Mouse (Mus musculus) heart, embryonic 16.5 days (tissue): ENCODE data around the gene Tjp2. TPM values are rescaled to one million over a fixed set of nuclear protein-coding genes. Genes with fewer than 3 reads are reported as not detected.
"Not testable (repeated sequence)": the region's sequence is repeated elsewhere in the genome, so short reads cannot be mapped to it uniquely, and the experiment has no call there.

ENCODE experiments used
- ATAC-seq: fragments of 200-750 bp; cut with Nextera tagmentation; replicated peaks from 2 replicates; pipeline ENCODE4 v1.8.0; 2017; ENCODE audit warnings: moderate number of reproducible peaks; ENCODE audit not compliant: insufficient read depth, low FRiP score; ENCODE audit errors: extremely low read depth
- H3K27ac ChIP-seq: fragments of 300-500 bp; sonication (generic); 2 replicates; pipeline ENCODE4 v1.5.1; 2014; ENCODE audit warnings: mild to moderate bottlenecking, low read length, control low read depth, moderate library complexity
- H3K27me3 ChIP-seq: fragments of 300-500 bp; sonication (generic); 2 replicates; pipeline ENCODE4 v1.6.1; 2014; ENCODE audit warnings: low read length, mixed read lengths; ENCODE audit not compliant: control insufficient read depth, insufficient read depth
- H3K36me3 ChIP-seq: fragments of 300-500 bp; sonication (generic); 2 replicates; pipeline ENCODE4 v1.6.1; 2014; ENCODE audit not compliant: control insufficient read depth, insufficient read depth
- H3K4me1 ChIP-seq: fragments of 300-500 bp; sonication (generic); 2 replicates; pipeline ENCODE4 v1.6.1; 2014; ENCODE audit warnings: low read length, mixed read lengths; ENCODE audit not compliant: control insufficient read depth, insufficient read depth
- H3K4me2 ChIP-seq: fragments of 300-500 bp; sonication (generic); 2 replicates; pipeline ENCODE4 v1.6.1; 2014; ENCODE audit warnings: low read depth, mild to moderate bottlenecking, control low read depth, low read length
- H3K4me3 ChIP-seq: fragments of 300-500 bp; sonication (generic); 2 replicates; pipeline ENCODE4 v1.5.1; 2014; ENCODE audit warnings: mild to moderate bottlenecking, control low read depth, low read length
- H3K9ac ChIP-seq: fragments of 300-500 bp; sonication (generic); 2 replicates; pipeline ENCODE4 v1.6.1; 2014; ENCODE audit warnings: low read length, control low read depth
- H3K9me3 ChIP-seq: fragments of 300-500 bp; sonication (generic); replicated peaks from 2 replicates; pipeline ENCODE4 v1.6.1; 2016; ENCODE audit warnings: low read length; ENCODE audit not compliant: control insufficient read depth
- WGBS: fragments of 180-500 bp; shearing (Covaris S2); extraction: QIAGEN DNeasy Blood & Tissue Kit; methylation state at CpG from one replicate; pipeline ENCODE4 v1.1.7; 2014; 5-methylcytosine and 5-hydroxymethylcytosine counted together
- polyA plus RNA-seq: library from polyadenylated mRNA; unstranded; fragments of >200 nt; fragmentation: Nextera tagmentation; extraction: Ambion mirVana; gene quantifications from 2 replicates; pipeline ENCODE4 v1.2.1, GENCODE M21; 2015

Tjp2 gene
- polyA plus RNA-seq, 1 experiment from 2014 or later, result 22.3 TPM

DNA sequence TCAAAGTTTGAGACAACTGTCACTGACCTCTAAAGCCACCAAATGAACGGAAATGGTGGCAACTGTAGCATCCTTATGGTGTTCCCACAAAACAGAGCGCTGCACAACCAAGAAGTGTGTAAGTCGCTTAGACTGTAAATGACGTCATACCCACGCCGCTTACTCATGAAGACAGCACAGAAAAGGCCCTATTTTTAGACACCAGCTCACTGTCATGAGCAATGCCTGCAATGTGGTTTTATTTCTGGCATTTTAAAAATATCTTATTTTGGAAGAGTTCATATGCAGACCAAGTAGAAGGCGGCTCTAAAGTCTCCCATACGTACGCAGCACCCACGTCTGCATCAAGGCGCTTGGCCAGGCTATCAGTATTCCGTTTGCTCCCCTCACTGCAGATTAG, 117.1 kb downstream of the Tjp2 start:
- H3K4me1 ChIP-seq, result peaks cover 9% of the 10 kb centered on the region
- no peaks in the 10 kb centered on the region for H3K27me3 ChIP-seq
- WGBS, result 53% methylated on average over 12 of the region's 12 CpGs
- H3K4me2 ChIP-seq, result no peak overlapping the region
- ATAC-seq, result peak; percentile 65; the same call in 1 of the 2 replicates
- H3K36me3 ChIP-seq, result peaks cover 42% of the 10 kb centered on the region
- no peaks in the 10 kb centered on the region for H3K9me3 ChIP-seq
- H3K9ac ChIP-seq, result no peak overlapping the region
- no peak overlapping the region for H3K27ac ChIP-seq
- no peak overlapping the region for H3K4me3 ChIP-seq

DNA sequence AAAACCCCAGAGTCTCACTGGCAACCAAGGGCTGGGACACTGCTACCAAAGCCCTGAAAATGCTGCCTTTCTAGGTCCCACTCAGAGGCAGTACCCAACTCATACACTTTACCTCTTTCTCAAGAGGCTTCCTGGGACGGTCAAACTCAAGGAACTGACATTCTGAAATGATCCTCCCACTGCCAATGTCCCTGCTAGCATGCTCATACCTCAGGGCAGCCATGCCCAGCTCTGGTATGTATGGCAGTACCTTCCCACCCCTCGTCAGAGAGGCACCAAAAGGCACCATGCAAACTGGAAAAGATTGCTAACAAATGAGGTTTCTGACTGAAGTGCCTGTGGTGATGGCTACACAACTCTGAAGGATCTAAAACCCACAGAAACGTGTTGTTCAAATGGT, 121.0 kb downstream of the Tjp2 start:
- H3K36me3 ChIP-seq, result peaks cover 20% of the 10 kb centered on the region
- no peak overlapping the region for H3K9ac ChIP-seq
- peaks cover 9% of the 10 kb centered on the region for H3K4me1 ChIP-seq
- 63% methylated on average over 3 of the region's 3 CpGs for WGBS
- no peak for ATAC-seq
- no peak overlapping the region for H3K4me2 ChIP-seq
- H3K27ac ChIP-seq, result 0 out of 2 replicates have a peak overlapping the region, but pooled peaks have one; percentile 16
- H3K27me3 ChIP-seq, result no peaks in the 10 kb centered on the region
- H3K9me3 ChIP-seq, result no peaks in the 10 kb centered on the region
- H3K4me3 ChIP-seq, result no peak overlapping the region

DNA sequence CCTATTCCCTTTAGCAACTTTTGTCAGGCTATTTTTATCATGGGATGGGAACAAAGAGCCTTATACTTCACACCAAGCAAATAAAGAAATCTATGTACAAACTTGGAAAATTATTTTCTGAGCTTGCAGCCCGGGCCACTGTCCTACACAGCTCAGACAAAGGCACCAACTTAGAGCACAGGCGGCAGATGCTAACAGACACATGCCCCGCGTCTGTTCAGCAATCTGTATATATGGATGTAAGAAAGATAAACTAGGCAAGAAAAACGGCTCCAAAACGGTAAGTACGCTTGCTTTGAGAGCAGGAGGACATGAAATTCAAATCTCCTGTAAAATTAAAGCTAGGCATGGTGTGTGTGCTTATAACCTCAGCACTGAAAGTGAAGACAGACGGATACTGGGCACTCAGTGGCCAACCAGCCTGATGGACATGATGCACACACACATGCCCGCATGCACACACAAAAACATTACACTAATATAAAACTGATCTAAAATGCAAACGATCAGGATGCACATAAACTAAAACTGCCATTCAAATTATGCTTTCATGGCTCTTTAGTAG, 122.2 kb downstream of the Tjp2 start:
- Histone ChIP-seq H3K9ac (no peak overlapping the region), H3K27ac (no peak overlapping the region), H3K4me3 (no peak overlapping the region), H3K4me2 (no peak overlapping the region), H3K4me1 (peaks cover 4% of the 10 kb centered on the region), H3K36me3 (peaks cover 18% of the 10 kb centered on the region), H3K9me3 (no peaks in the 10 kb centered on the region), H3K27me3 (no peaks in the 10 kb centered on the region)
- 88% methylated on average over 10 of the region's 10 CpGs for WGBS
- no peak for ATAC-seq

DNA sequence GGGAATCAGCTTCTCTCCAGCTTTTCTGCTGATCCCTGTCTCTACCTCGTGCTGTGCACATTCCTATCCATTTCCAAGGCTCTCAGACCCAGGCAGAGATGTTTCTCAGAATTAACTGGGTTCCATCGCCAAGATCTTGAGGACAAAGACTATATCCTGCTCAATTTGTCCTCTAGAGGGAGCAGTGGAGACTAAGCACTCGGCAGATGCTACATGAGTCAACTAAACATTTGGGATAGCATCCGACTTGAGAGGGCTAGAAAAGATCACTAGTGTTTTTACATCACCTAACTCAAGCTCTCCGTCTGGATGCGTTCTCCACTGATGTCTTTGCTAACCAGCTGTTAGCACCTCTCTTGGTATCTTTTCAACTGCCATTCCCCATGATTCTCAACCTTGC, 123.6 kb downstream of the Tjp2 start:
- no peaks in the 10 kb centered on the region for H3K9me3 ChIP-seq
- H3K36me3 ChIP-seq, result peaks cover 19% of the 10 kb centered on the region
- H3K4me1 ChIP-seq, result peaks cover 2% of the 10 kb centered on the region; the same call in 1 of the 2 replicates
- no peak overlapping the region for H3K4me3 ChIP-seq
- no peak overlapping the region for H3K9ac ChIP-seq
- no peak overlapping the region for H3K27ac ChIP-seq
- WGBS, result 79% methylated on average over 6 of the region's 6 CpGs
- no peaks in the 10 kb centered on the region for H3K27me3 ChIP-seq
- no peak overlapping the region for H3K4me2 ChIP-seq
- no peak for ATAC-seq

DNA sequence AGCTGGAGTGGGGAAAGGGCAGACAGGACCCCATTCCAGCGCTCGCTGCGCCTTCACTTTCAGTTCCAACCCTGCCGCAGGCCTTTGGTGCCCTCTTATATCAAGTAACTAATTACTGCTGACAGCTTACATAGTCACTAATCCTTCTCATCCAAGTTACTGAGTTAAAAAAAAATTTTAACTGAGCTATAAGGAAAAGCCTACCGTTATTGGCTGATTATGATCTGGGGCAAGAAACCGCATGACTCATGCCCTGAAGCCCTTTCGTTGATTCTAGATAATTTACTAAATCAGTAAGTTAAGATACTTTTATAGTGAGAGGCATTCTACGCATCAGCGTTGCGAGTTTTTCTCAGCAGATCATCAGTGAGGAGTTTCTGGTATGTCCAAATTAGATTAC, 126.1 kb downstream of the Tjp2 start:
- H3K9ac ChIP-seq, result no peak overlapping the region
- peaks cover 29% of the 10 kb centered on the region for H3K36me3 ChIP-seq
- no peak overlapping the region for H3K4me2 ChIP-seq
- no peak overlapping the region for H3K27ac ChIP-seq
- no peaks in the 10 kb centered on the region for H3K27me3 ChIP-seq
- 85% methylated on average over 10 of the region's 10 CpGs for WGBS
- H3K4me1 ChIP-seq, result peaks cover 1% of the 10 kb centered on the region; the same call in 1 of the 2 replicates
- no peaks in the 10 kb centered on the region for H3K9me3 ChIP-seq
- ATAC-seq, result no peak
- H3K4me3 ChIP-seq, result no peak overlapping the region

DNA sequence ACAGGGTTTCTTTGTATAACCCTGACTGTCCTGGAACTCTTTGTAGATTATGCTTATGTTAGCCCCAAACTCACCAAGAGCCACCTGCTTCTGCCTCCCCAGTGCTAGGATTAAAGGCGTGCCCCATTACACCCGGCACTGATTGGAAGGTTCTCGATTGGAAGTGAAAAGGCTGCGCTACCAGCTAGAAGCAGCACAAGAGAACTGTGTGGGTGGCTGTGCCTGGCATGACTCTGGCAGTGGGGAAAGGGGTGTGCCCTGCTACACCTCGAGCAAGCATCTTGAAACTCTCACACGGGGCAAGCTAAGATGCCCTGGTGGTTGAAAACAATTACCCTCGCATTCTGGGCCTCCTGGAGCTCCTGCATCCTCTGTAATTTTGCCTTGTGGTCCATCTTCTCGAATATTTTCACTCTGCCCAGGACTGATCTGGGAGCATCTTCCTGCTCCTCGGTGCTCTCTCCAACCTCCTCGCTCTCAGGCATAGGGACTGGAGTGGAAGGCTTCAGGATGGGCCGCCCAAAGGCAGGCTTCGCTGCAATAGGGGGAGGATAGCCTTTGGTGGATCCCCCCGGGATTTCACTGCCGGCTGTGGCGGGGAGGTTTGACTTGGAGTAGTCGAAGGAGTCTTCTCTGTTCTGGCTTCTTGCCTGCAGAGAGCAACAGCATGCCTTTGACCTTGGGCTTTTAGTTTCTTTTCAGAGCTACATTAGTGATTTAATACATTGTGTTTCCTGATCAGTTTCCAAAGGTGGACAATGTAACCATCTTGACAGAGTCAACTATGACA, 127.0 kb downstream of the Tjp2 start:
- Histone ChIP-seq H3K4me2 (no peak overlapping the region), H3K36me3 (peaks cover 31% of the 10 kb centered on the region), H3K27me3 (no peaks in the 10 kb centered on the region), H3K4me3 (no peak overlapping the region), H3K9me3 (no peaks in the 10 kb centered on the region), H3K9ac (no peak overlapping the region), H3K27ac (no peak overlapping the region), H3K4me1 (no peaks in the 10 kb centered on the region)
- ATAC-seq, result no peak
- 85% methylated on average over 16 of the region's 16 CpGs for WGBS

DNA sequence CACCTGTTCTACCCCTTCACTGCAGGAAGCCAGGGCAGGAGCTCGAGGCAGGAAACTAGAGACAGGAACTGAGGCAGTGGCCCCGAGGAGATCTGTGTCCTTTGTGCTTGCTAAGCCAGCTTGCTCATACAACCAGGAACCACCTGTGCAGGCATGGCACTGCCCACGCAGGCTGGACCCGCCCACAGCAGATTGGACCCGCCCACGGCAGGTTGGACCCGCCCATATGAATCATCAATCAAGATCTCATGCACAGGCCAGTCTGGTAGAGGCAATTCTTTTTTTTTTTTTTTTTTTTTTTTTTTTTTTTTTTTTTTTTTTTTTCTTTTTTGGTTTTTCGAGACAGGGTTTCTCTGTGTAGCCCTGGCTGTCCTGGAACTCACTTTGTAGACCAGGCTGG, 132.8 kb downstream of the Tjp2 start:
- ATAC-seq, H3K4me3 ChIP-seq, H3K27me3 ChIP-seq, H3K9ac ChIP-seq, H3K4me1 ChIP-seq, H3K4me2 ChIP-seq, H3K9me3 ChIP-seq, H3K27ac ChIP-seq: not testable (repeated sequence)
- peaks cover 12% of the 10 kb centered on the region for H3K36me3 ChIP-seq
- 70% methylated on average over 8 of the region's 8 CpGs for WGBS

DNA sequence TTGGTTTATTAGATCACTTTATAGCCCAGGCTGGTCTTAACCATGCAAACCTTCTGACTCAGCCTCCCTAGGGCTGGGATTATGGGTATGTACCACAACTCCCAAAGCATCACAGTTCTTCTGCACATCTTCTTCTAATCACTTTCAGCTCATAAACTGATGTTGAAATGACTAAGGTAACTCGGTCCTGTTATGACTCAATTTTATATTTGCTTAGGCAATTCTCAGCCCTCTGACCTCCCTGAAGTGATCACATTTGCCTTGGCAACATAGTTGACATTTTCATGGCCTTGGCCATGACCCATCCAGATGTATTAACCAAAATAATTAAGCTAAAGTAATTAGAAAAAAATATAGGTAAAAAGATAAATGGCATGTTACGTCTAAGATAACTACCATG, 134.5 kb downstream of the Tjp2 start:
- Histone ChIP-seq H3K9me3 (peaks cover 3% of the 10 kb centered on the region; the same call in 1 of the 2 replicates), H3K36me3 (peaks cover 12% of the 10 kb centered on the region), H3K4me1 (no peaks in the 10 kb centered on the region), H3K4me3 (no peak overlapping the region), H3K27ac (no peak overlapping the region), H3K27me3 (no peaks in the 10 kb centered on the region), H3K9ac (no peak overlapping the region), H3K4me2 (no peak overlapping the region)
- ATAC-seq, result no peak
- WGBS, result 85% methylated on average over 2 of the region's 2 CpGs

DNA sequence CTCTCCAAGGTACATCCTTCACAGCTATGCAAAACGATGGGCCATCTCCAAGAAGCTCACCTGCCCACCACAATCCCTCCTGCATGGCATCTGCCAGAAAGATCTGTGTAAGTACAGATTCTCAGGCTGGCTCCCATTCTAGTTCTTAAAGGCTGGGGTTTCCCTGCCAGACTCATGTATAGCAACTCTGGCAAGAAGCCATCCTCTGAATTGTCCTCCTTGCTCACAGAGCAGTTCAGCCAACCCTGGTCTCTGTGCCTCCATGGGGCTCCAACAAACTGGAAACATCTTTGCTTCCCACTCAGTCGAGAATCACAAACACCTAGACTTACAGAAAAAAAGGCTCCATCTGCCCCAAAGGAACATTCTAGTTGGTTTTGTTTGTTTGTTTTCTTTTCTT, 139.5 kb downstream of the Tjp2 start:
- no peak overlapping the region for H3K4me3 ChIP-seq
- H3K27ac ChIP-seq, result no peak overlapping the region
- no peak overlapping the region for H3K9ac ChIP-seq
- ATAC-seq, result no peak
- H3K27me3 ChIP-seq, result no peaks in the 10 kb centered on the region
- peaks cover 10% of the 10 kb centered on the region for H3K4me1 ChIP-seq
- WGBS, result 71% methylated on average over 2 of the region's 2 CpGs
- peaks cover 3% of the 10 kb centered on the region; the same call in 1 of the 2 replicates for H3K9me3 ChIP-seq
- no peak overlapping the region for H3K4me2 ChIP-seq
- no peaks in the 10 kb centered on the region for H3K36me3 ChIP-seq
